Mouse (Mus musculus) heart, embryonic 10.5 days (tissue): ENCODE measurements at regions not wholly inside any gene's neighbourhood (a gene's known extent, or its start where the extent isn't known, plus 50 kb on each side); places are given as distances from the start of the nearest gene placed in this dataset.

Experiments used
- DNase-seq: peaks from one replicate; pipeline ENCODE4 v3.0.0-alpha.2; 2017; ENCODE audit warnings: low spot score
- H3K27ac ChIP-seq: fragments of 300-500 bp; sonication (generic); 2 replicates; pipeline ENCODE4 v1.5.1; 2016; ENCODE audit warnings: mild to moderate bottlenecking
- H3K27me3 ChIP-seq: fragments of 300-500 bp; sonication (generic); 2 replicates; pipeline ENCODE4 v1.6.1; 2016; ENCODE audit warnings: mild to moderate bottlenecking; ENCODE audit not compliant: poor library complexity, insufficient read depth, severe bottlenecking
- H3K36me3 ChIP-seq: fragments of 300-500 bp; sonication (generic); 2 replicates; pipeline ENCODE4 v1.6.1; 2016; ENCODE audit warnings: mild to moderate bottlenecking, moderate library complexity
- H3K4me1 ChIP-seq: fragments of 300-500 bp; sonication (generic); 2 replicates; pipeline ENCODE4 v1.6.1; 2016; ENCODE audit warnings: mild to moderate bottlenecking
- H3K4me3 ChIP-seq: fragments of 300-500 bp; sonication (generic); 2 replicates; pipeline ENCODE4 v1.5.1; 2016; ENCODE audit warnings: mild to moderate bottlenecking, moderate library complexity
- H3K9me3 ChIP-seq: fragments of 300-500 bp; sonication (generic); 2 replicates; pipeline ENCODE4 v1.6.1; 2016; ENCODE audit warnings: mild to moderate bottlenecking, moderate library complexity
- WGBS: fragments of 180-500 bp; shearing (Covaris S2); methylation state at CpG from one replicate; pipeline ENCODE4 v1.1.7; 2016; 5-methylcytosine and 5-hydroxymethylcytosine counted together

GRCm38 (mm10) chr1:90397355-90397754 is 193.6 kb downstream of the Ackr3 start:
- Histone ChIP-seq H3K36me3 (no peaks in the 10 kb centered on the region), H3K4me3 (no peak overlapping the region), H3K4me1 (peaks cover 24% of the 10 kb centered on the region), H3K27ac (0 out of 2 replicates have a peak overlapping the region, but pooled peaks have one; percentile 36), H3K9me3 (no peaks in the 10 kb centered on the region), H3K27me3 (no peaks in the 10 kb centered on the region)
- DNase-seq: no peak
- WGBS: 70% methylated on average over 5 of the region's 5 CpGs

DNA sequence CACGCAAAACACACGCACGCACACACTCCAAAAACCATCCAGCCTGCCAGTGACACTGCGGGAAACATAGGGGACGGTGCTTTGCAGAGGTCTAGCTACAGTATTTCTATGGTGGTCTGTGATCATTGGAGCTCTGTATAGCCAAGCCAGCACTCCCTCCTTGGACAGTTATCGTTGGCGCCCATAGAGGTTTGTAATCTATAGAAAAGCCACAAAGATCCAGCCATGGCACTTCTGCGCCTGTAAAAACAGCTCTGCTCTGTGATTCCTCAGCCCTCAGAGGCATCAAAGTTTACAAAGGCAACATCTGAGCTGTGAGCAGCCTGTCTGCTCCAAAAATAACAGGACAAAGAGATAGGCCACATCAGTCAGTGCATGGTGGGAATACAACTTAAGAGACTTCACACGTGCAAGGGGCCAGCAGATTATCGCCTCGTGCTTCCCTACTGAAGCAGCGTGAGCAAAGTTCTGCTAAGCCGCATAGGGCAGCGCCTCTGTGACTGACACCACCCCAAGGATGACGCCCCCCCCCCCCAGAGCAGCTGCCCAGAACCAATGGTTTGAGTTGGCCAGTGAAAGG is 194.7 kb downstream of the Ackr3 start:
- 47% methylated on average over 15 of the region's 15 CpGs for WGBS
- Histone ChIP-seq H3K27ac (no peak overlapping the region), H3K36me3 (no peaks in the 10 kb centered on the region), H3K4me3 (no peak overlapping the region), H3K4me1 (peaks cover 28% of the 10 kb centered on the region), H3K9me3 (no peaks in the 10 kb centered on the region), H3K27me3 (no peaks in the 10 kb centered on the region)
- DNase-seq: peak; percentile 81

DNA sequence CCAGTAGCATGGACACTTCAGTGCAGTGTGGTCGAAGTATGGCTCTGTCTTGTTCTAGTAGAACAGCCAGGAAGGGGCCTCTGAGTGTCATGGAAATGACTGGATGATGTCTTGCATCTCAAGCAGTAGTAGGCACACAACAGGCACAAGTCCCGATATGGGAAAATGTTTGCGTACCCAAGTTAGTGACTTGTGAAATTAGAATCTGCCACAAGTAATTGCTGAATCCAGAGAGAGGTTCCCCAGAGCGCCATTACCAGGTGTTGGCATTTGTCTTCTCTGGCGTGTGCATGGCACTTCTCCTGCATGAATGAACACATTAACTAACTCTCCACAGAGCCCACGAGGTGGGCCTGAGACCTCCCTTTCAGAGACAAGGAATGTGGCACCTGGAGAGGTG is 199.3 kb downstream of the Ackr3 start:
- H3K4me1 ChIP-seq: peaks cover 29% of the 10 kb centered on the region
- 81% methylated on average over 6 of the region's 6 CpGs for WGBS

DNA sequence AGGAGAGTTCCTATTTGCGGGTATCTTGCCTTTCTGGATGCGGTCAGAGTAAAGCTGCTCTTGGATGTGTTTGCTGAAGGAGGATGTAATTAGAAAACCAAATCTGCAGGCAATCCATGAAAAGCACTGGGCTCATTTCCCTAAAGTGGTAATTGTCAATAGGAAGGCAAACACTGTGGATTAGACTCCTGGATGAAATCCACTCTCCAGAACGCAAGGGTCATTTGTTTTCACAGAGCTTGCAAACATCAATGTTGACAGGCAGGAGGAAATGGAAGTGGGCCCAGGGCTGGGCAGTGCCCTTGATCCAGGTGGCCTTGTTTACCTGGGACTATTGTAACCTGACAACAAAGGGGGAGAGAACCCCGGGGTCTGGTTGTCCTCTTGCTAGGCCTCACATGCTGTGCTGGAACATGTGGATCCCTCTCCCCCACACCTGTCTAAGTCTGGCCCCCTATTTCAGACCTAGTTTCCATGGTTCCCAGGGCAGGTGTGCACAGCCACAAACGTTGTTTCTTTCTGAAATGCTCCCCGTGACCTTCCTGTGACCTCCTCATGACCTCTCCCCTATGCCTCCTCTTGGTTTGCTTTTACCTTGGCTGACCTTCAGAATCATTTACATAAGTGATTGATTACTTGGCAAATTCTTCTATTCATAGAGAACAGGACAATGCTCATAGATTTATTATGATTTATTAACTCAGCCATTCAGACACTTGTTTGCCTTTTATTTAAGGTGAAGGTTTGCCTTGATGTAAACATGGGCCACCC is 197.9 kb upstream of the Cops8 start:
- no peak for DNase-seq
- H3K36me3 ChIP-seq: no peaks in the 10 kb centered on the region
- WGBS: 57% methylated on average over 6 of the region's 6 CpGs
- H3K4me1 ChIP-seq: peaks cover 20% of the 10 kb centered on the region
- no peaks in the 10 kb centered on the region for H3K9me3 ChIP-seq
- H3K4me3 ChIP-seq: no peak overlapping the region
- H3K27me3 ChIP-seq: no peaks in the 10 kb centered on the region
- H3K27ac ChIP-seq: peak overlapping the region; percentile 65; the same call in 1 of the 2 replicates

More for the DNA sequence above, 199.3 kb downstream of the Ackr3 start:
- DNase-seq: no peak
- no peaks in the 10 kb centered on the region for H3K36me3 ChIP-seq
- H3K27me3 ChIP-seq: no peaks in the 10 kb centered on the region
- no peaks in the 10 kb centered on the region for H3K9me3 ChIP-seq
- 0 out of 2 replicates have a peak overlapping the region, but pooled peaks have one; percentile 4 for H3K27ac ChIP-seq
- no peak overlapping the region for H3K4me3 ChIP-seq

GRCm38 (mm10) chr1:90406663-90407062 is 196.1 kb upstream of the Cops8 start:
- no peaks in the 10 kb centered on the region for H3K27me3 ChIP-seq
- WGBS: 87% methylated on average over 6 of the region's 6 CpGs
- no peak overlapping the region for H3K4me3 ChIP-seq
- no peak for DNase-seq
- no peaks in the 10 kb centered on the region for H3K9me3 ChIP-seq
- H3K4me1 ChIP-seq: peaks cover 20% of the 10 kb centered on the region
- H3K27ac ChIP-seq: no peak overlapping the region
- no peaks in the 10 kb centered on the region for H3K36me3 ChIP-seq

GRCm38 (mm10) chr1:90408504-90409215 is 194.1 kb upstream of the Cops8 start:
- no peak for DNase-seq
- H3K27me3 ChIP-seq: no peaks in the 10 kb centered on the region
- H3K9me3 ChIP-seq: no peaks in the 10 kb centered on the region
- no peaks in the 10 kb centered on the region for H3K36me3 ChIP-seq
- H3K4me1 ChIP-seq: peaks cover 23% of the 10 kb centered on the region
- WGBS: 85% methylated on average over 16 of the region's 16 CpGs
- H3K4me3 ChIP-seq: no peak overlapping the region
- H3K27ac ChIP-seq: no peak overlapping the region

GRCm38 (mm10) chr1:90409236-90409635 is 193.5 kb upstream of the Cops8 start:
- 76% methylated on average over 3 of the region's 3 CpGs for WGBS
- H3K9me3 ChIP-seq: no peaks in the 10 kb centered on the region
- H3K4me3 ChIP-seq: no peak overlapping the region
- H3K27me3 ChIP-seq: no peaks in the 10 kb centered on the region
- DNase-seq: no peak
- H3K36me3 ChIP-seq: no peaks in the 10 kb centered on the region
- H3K27ac ChIP-seq: peak overlapping the region; percentile 42; the same call in 1 of the 2 replicates
- peaks cover 23% of the 10 kb centered on the region for H3K4me1 ChIP-seq

DNA sequence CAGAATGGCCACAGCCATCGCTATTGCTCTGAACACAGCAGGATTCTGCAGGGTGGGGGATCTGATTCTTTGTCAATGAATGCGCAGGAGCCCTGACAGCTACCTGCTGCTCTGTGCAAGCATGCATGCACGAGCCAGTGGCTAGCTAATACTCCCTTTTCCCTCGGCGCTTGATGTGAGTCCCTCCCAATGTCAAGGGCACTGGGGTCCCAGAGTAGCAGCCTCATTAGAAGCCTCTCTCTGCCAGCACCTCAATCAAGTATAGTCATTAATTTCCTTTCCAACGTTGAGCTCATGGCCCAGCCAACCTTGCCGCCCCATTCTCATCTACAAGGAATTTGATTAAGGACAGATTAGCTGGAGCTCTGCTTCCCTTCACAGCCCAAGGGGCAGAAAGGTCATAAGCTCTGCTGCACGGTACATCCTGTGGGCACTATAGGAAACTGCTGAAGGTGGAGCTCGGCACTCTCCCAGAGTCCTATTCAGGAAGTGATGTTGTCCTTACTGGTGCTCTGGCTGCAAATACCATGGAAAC is 190.2 kb upstream of the Cops8 start:
- H3K27ac ChIP-seq: peak overlapping the region; percentile 56
- no peak for DNase-seq
- H3K9me3 ChIP-seq: no peaks in the 10 kb centered on the region
- no peaks in the 10 kb centered on the region for H3K36me3 ChIP-seq
- WGBS: 46% methylated on average over 9 of the region's 9 CpGs
- H3K4me1 ChIP-seq: peaks cover 25% of the 10 kb centered on the region
- H3K27me3 ChIP-seq: no peaks in the 10 kb centered on the region
- no peak overlapping the region for H3K4me3 ChIP-seq

DNA sequence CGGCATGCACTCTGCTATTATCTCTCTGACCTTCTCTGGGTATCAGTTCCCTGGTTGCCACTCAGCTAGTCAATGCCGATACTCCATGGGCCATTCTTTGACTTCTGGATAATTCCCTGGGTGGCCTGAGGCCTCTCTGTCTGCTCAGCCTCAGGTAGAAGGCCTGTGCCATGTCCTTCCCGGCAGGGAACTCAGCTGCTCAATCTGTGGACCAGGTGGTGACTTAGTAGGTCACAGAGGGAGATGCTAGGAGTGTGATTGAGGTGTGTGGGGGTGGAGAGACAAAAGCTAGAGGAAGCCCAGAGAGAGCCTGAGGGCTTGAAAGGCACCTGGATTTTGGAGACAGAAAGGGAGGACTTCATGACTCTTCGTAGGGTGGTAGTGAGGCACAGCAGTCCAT is 188.0 kb upstream of the Cops8 start:
- Histone ChIP-seq H3K36me3 (no peaks in the 10 kb centered on the region), H3K4me1 (peaks cover 34% of the 10 kb centered on the region), H3K27ac (0 out of 2 replicates have a peak overlapping the region, but pooled peaks have one; percentile 23), H3K27me3 (no peaks in the 10 kb centered on the region), H3K4me3 (no peak overlapping the region), H3K9me3 (no peaks in the 10 kb centered on the region)
- 72% methylated on average over 4 of the region's 4 CpGs for WGBS
- DNase-seq: no peak

DNA sequence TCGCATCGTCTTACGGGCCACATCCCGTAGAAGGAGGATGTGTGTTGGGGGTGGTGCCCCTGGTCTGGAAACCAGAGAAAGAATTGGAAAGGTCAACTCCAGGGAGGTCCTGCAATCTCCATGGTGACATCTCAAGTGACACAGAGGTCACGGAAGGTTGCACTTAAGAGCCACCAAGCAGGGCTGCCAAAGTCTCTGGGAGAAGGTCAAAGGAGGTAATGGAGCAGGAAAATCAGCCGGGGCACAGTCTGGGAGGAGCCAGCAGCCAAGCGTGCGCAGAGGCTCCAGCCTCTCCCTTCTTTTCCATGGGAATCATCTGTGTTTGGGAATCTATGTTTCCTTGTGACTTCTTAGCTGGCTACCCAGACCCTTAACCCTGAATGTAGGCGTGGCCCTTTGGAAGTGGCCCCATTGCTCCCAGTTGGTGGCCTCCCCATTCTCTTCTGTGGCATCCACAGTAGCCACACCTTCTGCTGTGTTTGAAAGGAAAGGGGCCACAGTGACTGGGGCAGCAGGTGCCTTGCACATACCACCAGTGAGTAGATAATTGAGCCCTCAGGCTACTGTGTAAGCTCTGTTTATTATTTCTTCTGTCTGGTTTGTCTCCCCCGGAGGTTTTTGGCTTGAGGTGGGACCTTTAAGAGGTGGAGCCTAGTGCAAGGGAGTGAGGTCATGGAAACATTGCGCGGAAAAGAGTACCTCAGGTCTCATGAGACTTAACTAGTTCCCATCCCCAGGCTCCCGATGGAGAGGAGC is 178.5 kb upstream of the Cops8 start:
- peaks cover 8% of the 10 kb centered on the region; the same call in 1 of the 2 replicates for H3K27me3 ChIP-seq
- DNase-seq: no peak
- H3K4me1 ChIP-seq: peaks cover 35% of the 10 kb centered on the region
- 35% methylated on average over 13 of the region's 13 CpGs for WGBS
- H3K27ac ChIP-seq: peak overlapping the region; percentile 66
- H3K9me3 ChIP-seq: peaks cover 4% of the 10 kb centered on the region
- H3K4me3 ChIP-seq: 0 out of 2 replicates have a peak overlapping the region, but pooled peaks have one; percentile 8
- no peaks in the 10 kb centered on the region for H3K36me3 ChIP-seq

GRCm38 (mm10) chr1:90428334-90428733 is 174.4 kb upstream of the Cops8 start:
- Histone ChIP-seq H3K27me3 (no peaks in the 10 kb centered on the region), H3K9me3 (peaks cover 4% of the 10 kb centered on the region), H3K27ac (no peak overlapping the region), H3K36me3 (no peaks in the 10 kb centered on the region), H3K4me1 (peaks cover 21% of the 10 kb centered on the region), H3K4me3 (no peak overlapping the region)
- DNase-seq: no peak
- WGBS: 88% methylated on average over 6 of the region's 6 CpGs

DNA sequence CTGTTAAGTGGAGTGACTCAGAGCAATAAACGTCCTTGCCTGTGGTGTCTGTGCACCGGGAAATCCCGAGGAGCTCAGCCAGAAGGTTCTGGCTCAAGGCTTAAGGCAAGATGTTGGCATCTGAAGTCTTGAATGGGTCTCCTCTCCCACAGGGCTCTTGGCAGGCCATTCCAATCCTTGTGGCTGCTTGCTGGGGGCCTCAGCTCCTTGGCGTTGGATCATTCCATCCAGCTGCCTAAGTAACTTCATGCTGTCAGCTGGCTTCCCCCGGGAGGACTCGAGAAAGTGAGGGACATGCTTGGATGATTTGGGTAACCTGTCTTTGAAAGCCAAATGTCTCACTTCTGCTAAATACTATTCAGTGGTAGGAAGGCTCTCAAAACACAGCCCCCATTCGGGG is 174.0 kb upstream of the Cops8 start:
- Histone ChIP-seq H3K4me3 (no peak overlapping the region), H3K4me1 (peaks cover 17% of the 10 kb centered on the region), H3K27me3 (no peaks in the 10 kb centered on the region), H3K36me3 (no peaks in the 10 kb centered on the region), H3K27ac (no peak overlapping the region), H3K9me3 (peaks cover 4% of the 10 kb centered on the region)
- WGBS: 85% methylated on average over 7 of the region's 7 CpGs
- DNase-seq: no peak
